Mouse (Mus musculus) ES-CJ7 (cell line): ENCODE measurements around the gene Uqcc1.
"Not testable (repeated sequence)": the region's sequence is repeated elsewhere in the genome, so short reads cannot be mapped to it uniquely, and the experiment has no call there.

Experiments used
- DNase-seq: peaks from one replicate; pipeline ENCODE4 v3.0.0; 2011; ENCODE audit warnings: low read depth, low spot score

Gene Uqcc1

GRCm38 (mm10) chr2:155861581-155861980, 68.5 kb downstream of the Uqcc1 start:
- DNase-seq: no peak

DNA sequence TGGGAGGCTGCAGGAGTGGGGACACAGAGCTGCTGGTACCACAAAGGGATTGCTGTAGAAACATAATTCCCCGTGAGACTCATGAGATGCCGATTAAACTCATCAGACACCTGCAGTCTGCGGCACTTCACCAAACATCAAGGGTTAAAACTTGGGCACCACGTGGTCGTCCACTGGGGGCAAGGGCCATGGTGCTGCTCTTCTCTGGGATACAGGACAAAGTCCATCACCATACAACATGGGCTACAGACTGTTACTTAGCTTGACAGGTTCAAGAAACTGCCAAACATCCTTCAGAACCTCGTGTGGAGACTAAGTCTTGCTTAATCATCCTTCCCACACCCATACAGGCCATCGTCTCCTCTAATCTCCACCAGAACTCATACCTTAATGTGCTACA, 70.0 kb downstream of the Uqcc1 start:
- DNase-seq: no peak

GRCm38 (mm10) chr2:155852536-155852935, 77.6 kb downstream of the Uqcc1 start:
- DNase-seq: no peak

DNA sequence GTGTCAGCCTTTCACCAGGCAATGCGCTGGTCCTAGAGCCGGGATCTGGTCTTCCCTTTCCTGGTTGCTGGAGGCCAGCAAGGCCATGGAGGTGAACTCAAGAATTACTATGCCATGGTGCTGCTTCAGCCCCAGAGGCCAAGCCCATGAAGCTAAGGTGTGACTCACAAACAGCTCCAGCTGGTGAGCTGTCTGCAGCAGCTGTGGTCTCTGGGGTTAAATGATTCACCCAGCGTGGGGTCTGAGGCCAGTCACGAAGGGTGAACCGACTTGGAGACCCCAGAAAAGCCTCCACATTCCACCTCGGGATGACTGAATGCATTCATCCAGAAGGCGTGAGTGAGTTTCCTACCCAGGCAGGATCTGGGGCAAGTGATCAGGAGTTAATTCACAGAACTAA, 80.0 kb downstream of the Uqcc1 start:
- no peak for DNase-seq

GRCm38 (mm10) chr2:155849464-155849863, 80.6 kb downstream of the Uqcc1 start:
- no peak for DNase-seq

DNA sequence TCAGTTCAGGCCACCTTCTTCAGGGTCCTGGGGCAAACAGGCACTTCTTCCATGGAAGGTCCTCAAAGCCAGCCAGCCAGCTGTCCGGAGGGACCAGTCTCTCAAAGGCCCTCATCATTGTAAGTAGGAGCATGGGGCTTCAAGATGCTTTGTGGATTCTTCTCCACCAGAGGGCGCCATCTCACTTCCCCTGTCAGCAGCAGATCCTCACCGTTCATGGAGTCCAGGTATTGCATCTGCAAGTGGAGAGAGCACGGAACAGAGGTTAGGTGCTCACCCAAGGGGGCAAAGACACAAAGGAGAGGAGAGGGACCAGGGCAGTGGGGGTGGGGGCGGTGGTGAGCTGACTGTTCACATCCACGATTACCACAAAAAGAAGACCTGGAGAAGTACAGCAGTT, 81.8 kb downstream of the Uqcc1 start:
- peak; percentile 86 for DNase-seq

DNA sequence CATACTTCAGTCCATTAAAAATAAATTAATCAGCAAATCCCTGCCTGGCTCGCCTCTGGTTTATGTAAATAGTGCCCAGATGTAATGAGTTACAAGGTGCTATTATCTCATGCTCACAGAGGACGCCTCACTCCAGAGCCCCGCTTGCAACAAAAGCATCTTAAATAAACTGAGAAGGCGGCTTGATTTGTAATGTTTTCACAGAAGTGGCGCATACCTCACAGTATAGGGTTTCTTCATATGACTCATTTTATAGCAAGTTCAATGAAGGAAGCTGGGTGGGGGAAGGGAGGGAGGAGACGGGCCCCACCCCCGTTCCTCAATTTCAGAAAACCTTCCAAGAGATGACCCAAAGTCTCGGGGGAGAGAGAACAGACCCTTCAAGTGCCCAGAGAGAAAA, 83.2 kb downstream of the Uqcc1 start:
- no peak for DNase-seq

DNA sequence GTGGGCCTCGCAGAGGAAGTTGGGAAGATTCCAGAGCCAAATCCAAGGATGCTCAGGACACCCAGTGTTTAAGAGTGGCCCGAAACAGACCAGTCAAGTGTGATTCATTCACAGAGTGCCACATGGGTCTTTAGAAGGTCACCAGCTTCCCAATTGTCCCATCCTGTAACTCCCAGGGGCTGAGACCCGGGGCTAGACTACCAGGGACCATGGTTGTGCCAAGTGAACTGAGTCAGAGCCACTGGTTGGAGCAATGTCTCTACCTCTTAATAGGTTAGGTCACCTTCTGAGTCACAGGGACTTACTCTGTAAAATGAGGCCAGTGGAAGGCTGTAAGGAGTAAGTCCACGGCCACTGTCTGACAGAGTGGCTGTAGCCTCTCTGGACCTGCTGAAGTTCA, 91.1 kb downstream of the Uqcc1 start:
- no peak for DNase-seq

DNA sequence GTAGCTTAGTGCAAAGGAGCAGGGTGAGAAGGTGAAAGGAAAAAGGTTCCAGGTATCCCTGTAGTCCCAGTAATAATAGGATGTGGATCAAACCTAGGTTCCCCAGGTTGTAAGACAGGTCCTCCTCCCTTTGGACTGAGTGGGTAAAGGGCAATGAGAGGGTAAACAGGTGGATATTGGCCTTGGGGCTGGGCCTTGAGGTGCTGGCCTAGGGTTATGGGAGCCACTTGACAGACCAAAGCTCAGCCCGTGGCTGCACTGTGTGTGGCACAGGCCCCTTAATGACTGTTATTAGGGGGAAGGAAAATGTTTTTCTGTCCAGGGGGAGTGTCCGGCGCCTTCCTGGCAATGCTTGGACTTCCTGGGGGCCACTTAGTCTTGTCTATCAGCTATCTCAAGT, 92.1 kb downstream of the Uqcc1 start:
- no peak for DNase-seq

GRCm38 (mm10) chr2:155834732-155835131, 95.4 kb downstream of the Uqcc1 start, which contains the start of gene Fam83c:
TSS of gene Fam83c (minus strand) at chr2:155834854.
- no peak for DNase-seq

DNA sequence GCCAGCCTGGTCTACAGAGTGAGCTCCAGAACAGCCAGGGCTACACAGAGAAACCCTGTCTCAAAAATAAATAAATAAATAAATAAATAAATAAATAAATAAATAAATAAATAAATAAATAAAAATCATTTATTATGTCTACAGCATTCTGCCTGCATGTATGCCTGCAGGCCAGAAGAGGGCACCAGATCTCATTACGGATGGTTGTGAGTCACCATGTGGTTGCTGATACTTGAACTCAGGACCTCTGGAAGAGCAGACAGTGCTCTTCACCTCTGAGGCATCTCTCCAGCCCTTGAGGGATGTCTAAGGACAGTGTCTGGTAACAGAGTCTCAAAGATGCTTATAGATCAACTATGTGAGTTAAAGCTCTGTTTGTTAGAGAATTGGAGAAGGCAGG, 98.0 kb downstream of the Uqcc1 start:
- DNase-seq: not testable (repeated sequence)

- DNase-seq: peak; percentile 58
These were observed 98.8 kb downstream of the Uqcc1 start for GRCm38 (mm10) chr2:155831302-155831701.

GRCm38 (mm10) chr2:155830841-155831240, 99.3 kb downstream of the Uqcc1 start:
- no peak for DNase-seq

DNA sequence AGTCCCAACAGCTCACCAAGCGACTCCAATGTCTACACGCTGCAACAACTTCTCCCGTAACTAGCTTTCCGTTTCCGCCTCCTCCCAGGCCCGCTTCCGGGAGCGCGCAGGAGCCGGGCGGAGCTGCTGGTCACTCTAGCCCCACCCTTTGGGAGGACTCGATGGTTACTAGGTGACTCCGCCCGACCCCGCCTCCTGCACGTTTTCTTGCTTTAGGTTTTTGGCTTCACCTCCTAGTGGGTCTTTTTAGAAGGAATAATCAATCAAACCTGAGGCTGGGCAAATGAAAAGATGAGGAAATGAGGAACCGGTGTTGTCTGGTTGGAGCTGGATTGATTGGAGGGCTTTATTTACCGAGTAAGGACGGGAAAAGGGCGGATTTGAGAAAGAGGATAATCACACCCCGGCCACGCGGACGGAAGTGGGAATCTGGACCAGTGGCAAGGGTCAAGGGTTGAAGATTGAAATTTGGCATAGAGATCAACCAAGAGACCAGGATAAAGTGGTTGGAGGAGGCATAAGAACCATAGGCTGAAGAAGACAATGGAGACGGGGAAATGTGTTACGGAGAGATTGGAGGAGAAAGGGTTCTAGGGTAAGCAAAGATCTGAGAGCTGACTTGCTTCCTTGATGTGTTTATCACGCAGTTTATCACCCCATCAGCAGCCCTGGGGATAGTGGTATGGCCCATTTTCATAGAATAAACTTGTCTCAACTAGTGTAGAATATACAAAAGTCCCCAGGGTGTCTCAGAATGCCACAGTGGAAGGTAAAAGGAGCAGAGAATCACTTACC, 103.3 kb downstream of the Uqcc1 start, which contains the start of gene Eif6:
Eif6 (minus strand) TSS at position 296 of the 795 bp plus-strand sequence.
- DNase-seq: peak; percentile 88

DNA sequence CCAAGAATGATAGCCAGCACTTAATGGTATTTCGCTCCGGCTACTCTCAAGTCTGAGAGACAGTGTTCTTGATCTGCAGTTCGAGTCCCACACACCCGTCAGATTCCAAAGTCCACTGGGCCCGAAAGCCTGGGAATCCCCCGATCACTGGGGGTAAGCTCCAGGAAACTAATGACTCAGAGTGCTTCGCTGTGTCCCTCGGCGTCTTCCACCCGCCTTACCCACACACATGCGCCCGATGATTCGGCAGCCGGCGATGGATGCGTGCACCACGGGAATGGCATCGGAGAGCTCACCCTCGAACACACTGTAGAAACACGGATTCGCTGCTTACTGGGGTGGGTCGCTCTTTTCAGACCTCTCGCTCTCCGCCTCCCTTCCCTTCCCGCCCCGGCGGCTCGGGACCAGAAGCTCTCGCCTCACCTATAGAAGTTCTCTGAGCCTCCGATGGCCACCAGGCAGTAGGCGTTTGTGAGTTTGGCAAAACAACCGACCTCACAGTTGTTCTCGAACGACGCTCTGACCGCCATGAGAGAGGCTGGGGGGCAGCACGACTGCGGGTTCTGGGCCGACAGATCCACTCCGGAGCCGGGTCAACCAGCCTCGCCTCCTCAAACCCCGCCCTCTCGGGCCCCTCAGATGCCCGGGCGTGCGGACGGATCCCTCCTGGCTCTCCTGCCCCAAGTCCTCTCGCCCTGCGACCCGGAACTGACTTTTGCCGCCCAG, 104.0 kb downstream of the Uqcc1 start:
- no peak for DNase-seq

GRCm38 (mm10) chr2:155823722-155824121, 106.4 kb downstream of the Uqcc1 start:
- no peak for DNase-seq

DNA sequence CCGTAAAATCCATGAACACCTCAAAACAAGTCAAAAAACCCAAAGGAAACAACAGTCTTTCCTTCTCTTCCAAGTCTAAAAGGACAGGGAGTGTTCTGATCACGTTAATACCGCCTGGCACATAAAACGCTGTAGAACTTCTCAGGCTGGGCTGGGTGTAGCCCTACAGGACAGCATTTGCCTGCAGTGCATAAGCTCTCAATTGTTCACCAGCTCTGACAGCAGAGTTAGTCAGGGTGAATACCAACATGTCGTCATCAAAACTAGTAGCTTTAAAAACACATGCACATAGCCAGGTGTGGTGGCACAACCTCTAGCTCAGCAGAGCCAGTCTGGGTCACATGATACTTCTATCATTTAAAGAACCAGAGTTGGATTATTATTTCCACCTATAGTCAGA, 109.3 kb downstream of the Uqcc1 start:
- no peak for DNase-seq

DNA sequence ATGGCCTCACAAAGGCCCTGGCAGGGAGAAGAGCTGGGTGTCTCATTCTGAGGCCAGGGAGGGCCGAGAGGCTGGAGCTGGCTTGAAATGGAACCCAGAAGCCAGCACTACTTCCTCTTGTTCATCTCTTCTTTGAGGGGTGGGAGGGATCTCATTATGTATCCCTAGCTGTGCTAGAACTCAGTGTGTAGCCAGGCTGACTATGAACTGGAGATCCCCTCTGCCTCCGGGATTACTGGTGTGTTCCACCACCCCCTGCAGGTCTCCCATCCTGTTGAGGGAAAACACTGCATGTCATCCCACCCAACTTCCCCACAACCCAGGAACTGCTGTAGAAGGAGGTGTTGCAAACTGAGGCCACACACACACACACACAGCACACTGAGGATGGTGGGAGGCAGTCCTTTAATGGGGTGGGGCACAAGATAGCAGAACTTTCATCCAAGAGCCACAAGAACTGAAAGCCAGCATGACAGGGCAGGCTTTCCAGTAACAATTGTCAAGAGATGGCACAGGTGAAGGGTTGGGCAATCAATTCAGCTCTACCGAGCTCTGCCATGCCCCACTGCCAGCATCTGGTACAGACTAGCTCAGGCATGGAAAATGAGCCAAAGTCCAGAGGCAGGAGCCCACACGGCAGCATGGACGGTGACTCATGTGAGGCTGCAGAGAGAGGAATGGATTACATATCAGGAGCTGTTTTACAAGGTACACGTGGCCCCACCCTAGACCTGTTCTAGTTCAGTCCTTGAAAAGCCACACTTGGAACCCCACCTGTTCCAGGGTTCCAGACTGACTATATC, 110.5 kb downstream of the Uqcc1 start:
- DNase-seq: no peak

- DNase-seq: no peak
These were observed 110.9 kb downstream of the Uqcc1 start, which contains the start of gene BC029722 for GRCm38 (mm10) chr2:155819392-155819448. TSS of gene BC029722 (minus strand) at chr2:155819426.

DNA sequence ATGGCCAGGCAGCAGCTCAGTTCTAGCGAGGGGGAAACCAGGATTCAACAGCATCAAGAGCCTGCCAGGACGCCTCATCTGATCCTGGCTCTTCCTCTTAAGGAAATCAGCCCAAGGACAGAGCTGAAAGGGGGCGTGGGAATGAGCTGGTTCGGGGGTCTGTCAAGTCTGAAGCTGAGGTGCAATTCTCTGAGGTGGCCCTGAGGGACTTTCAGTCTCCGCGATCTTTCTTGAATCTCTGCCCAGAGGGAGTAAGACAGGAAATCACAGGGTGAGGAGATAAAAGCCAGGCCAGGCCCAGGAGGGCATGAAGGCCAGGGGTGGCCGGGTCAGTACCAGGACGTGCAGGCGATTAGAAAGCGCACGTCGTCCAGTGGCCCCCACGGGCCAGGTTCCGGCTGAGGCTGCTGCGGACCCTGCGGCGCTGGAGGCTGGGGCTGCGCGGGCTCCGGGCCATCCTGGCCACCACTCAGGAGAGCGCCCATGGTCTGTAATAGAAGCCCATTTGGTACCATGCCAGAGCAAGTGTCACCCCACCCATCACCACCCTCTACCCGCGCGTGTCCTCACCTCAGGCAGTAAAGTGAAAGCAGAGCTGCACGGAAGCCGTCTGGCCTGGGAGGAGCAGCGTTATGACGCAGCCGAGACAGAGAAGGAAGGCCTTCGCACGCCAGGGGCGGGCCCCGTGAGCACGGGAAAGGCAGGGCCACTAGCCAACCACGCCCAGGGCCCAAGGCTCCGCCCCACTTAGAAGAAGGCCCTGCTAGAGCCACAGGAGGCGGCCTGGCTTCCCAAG, 111.3 kb downstream of the Uqcc1 start:
- DNase-seq: peak; percentile 87

GRCm38 (mm10) chr2:155817301-155818245, 112.5 kb downstream of the Uqcc1 start:
- no peak for DNase-seq
